Mouse (Mus musculus) right cerebral cortex, postnatal 10 days (tissue): ENCODE data around the gene Cbwd1.

ENCODE experiments used
- DNase-seq, 2 experiments: peaks; one replicate each; pipeline ENCODE4 v3.0.0; 2021; ENCODE audit warnings: low spot score in 2 of 2

The Cbwd1 gene

GRCm38 (mm10) chr19:24977991-24978390 lies 16.6 kb upstream of the Cbwd1 start:
- no peak for DNase-seq

GRCm38 (mm10) chr19:24972701-24973390 lies 11.4 kb upstream of the Cbwd1 start:
- DNase-seq = no peak

GRCm38 (mm10) chr19:24971307-24971706 lies 9.9 kb upstream of the Cbwd1 start:
- no peak for DNase-seq

GRCm38 (mm10) chr19:24966941-24967340 lies 5.5 kb upstream of the Cbwd1 start:
- DNase-seq = no peak

- no peak for DNase-seq
Observed at GRCm38 (mm10) chr19:24966203-24966602, 4.8 kb upstream of the Cbwd1 start.

- no peak for DNase-seq
Observed at GRCm38 (mm10) chr19:24958531-24958930, 2.9 kb downstream of the Cbwd1 start.

- no peak for DNase-seq
Observed at GRCm38 (mm10) chr19:24945521-24946262, 15.7 kb downstream of the Cbwd1 start.

GRCm38 (mm10) chr19:24937084-24937483 lies 24.3 kb downstream of the Cbwd1 start:
- DNase-seq = peak; percentile 23 to 30

- DNase-seq = no peak
Observed at GRCm38 (mm10) chr19:24929041-24929440, 32.4 kb downstream of the Cbwd1 start.

GRCm38 (mm10) chr19:24920866-24921265 lies 40.5 kb downstream of the Cbwd1 start:
- no peak for DNase-seq

- no peak for DNase-seq
Observed at GRCm38 (mm10) chr19:24908385-24909155, 52.8 kb downstream of the Cbwd1 start.

- DNase-seq = no peak
Observed at GRCm38 (mm10) chr19:24907655-24908054, 53.8 kb downstream of the Cbwd1 start.

- no peak for DNase-seq
Observed at GRCm38 (mm10) chr19:24902821-24903220, 58.6 kb downstream of the Cbwd1 start.

- DNase-seq = no peak
Observed at GRCm38 (mm10) chr19:24902256-24902655, 59.2 kb downstream of the Cbwd1 start.

- no peak for DNase-seq
Observed at GRCm38 (mm10) chr19:24901666-24902065, 59.7 kb downstream of the Cbwd1 start.

GRCm38 (mm10) chr19:24900581-24901220 lies 60.7 kb downstream of the Cbwd1 start, which contains the start of gene Foxd4:
Gene Foxd4, minus strand, starts transcription at chr19:24901197.
- no peak for DNase-seq

GRCm38 (mm10) chr19:24899578-24900544 lies 61.5 kb downstream of the Cbwd1 start:
- DNase-seq = no peak

- no peak for DNase-seq
Observed at GRCm38 (mm10) chr19:24898737-24899577, 62.5 kb downstream of the Cbwd1 start.

- no peak for DNase-seq
Observed at GRCm38 (mm10) chr19:24897896-24898736, 63.3 kb downstream of the Cbwd1 start.
